20 mouse cellular contexts compared by ENCODE assay signal in genomic region chr6:48288011-48288410, GRCm38 (mm10).
DNase-seq lines count a peak whose midpoint lies in the region; ATAC-seq and TF ChIP-seq lines count a peak whose summit lies in the region.
"Had no signal": no experiment of that assay in that cellular context is flagged by ENCODE, and none has a peak within 500 bp of the region (broad histone marks: within the 10 kb centered on the region; RNA-seq: fewer than 3 reads in every experiment).

No protein-coding gene starts in this region.

- H3K4me3 ChIP-seq in heart, postnatal 0 days (ENCODE audit: low read depth, low read length) = no peak overlapping the region
- H3K4me3 ChIP-seq in heart, adult 2 months = no peak overlapping the region
- H3K4me3 ChIP-seq in lung, embryonic 14.5 days (ENCODE audit: low read depth, low read length) = no peak overlapping the region
- H3K4me3 ChIP-seq: embryonic facial prominence, embryonic 15.5 days; forebrain, embryonic 12.5 days; intestine, embryonic 15.5 days; neural tube, embryonic 12.5 days had no signal

- H3K9me3 ChIP-seq in heart, postnatal 0 days (replicated peaks; ENCODE audit: control insufficient read depth, low read length) = no peaks in the 10 kb centered on the region
- H3K9me3 ChIP-seq in lung, embryonic 14.5 days (ENCODE audit: low read depth, low read length) = no peaks in the 10 kb centered on the region
- H3K9me3 ChIP-seq: embryonic facial prominence, embryonic 15.5 days; forebrain, embryonic 12.5 days; intestine, embryonic 15.5 days; neural tube, embryonic 12.5 days had no signal

- H3K4me1 ChIP-seq in heart, postnatal 0 days (ENCODE audit: control insufficient read depth, insufficient read depth) = no peaks in the 10 kb centered on the region
- no peaks in the 10 kb centered on the region for H3K4me1 ChIP-seq in heart, adult 2 months (ENCODE audit: control insufficient read depth, insufficient read depth, low read length)
- H3K4me1 ChIP-seq in lung, embryonic 14.5 days (ENCODE audit: insufficient read depth) = no peaks in the 10 kb centered on the region
- H3K4me1 ChIP-seq: embryonic facial prominence, embryonic 15.5 days; forebrain, embryonic 12.5 days; intestine, embryonic 15.5 days; neural tube, embryonic 12.5 days had no signal

- ATAC-seq in heart, postnatal 0 days (ENCODE audit: insufficient read depth, low read depth) = no peak
- no peak for ATAC-seq in lung, embryonic 14.5 days (ENCODE audit: insufficient read depth)
- ATAC-seq: intestine, embryonic 15.5 days had no signal

- H3K27ac ChIP-seq in heart, postnatal 0 days (ENCODE audit: low read depth) = no peak overlapping the region
- no peak overlapping the region for H3K27ac ChIP-seq in heart, adult 2 months
- no peak overlapping the region for H3K27ac ChIP-seq in lung, embryonic 14.5 days (ENCODE audit: low read depth)
- H3K27ac ChIP-seq: embryonic facial prominence, embryonic 15.5 days; forebrain, embryonic 12.5 days; intestine, embryonic 15.5 days; neural tube, embryonic 12.5 days; stomach, postnatal 0 days had no signal

- no peaks in the 10 kb centered on the region for H3K36me3 ChIP-seq in heart, postnatal 0 days (replicated peaks; ENCODE audit: control insufficient read depth, insufficient read depth, low read length)
- H3K36me3 ChIP-seq in heart, adult 2 months (ENCODE audit: control insufficient read depth, insufficient read depth, low read length) = no peaks in the 10 kb centered on the region
- H3K36me3 ChIP-seq in lung, embryonic 14.5 days (ENCODE audit: insufficient read depth) = no peaks in the 10 kb centered on the region
- H3K36me3 ChIP-seq: embryonic facial prominence, embryonic 15.5 days; forebrain, embryonic 12.5 days; G1E; intestine, embryonic 15.5 days; neural tube, embryonic 12.5 days had no signal

- intact Hi-C loops in heart, adult 2 months (cut with DNase I) = no loop called here

- 69% methylated on average over 1 of the region's 1 CpGs for WGBS in heart, postnatal 0 days
- WGBS in heart, adult 2 months = 74% methylated on average over 1 of the region's 1 CpGs
- WGBS in lung, embryonic 14.5 days = 69% methylated on average over 1 of the region's 1 CpGs

- no peak overlapping the region for H3K4me2 ChIP-seq in heart, postnatal 0 days (ENCODE audit: low read depth, low read length)
- H3K4me2 ChIP-seq in lung, embryonic 14.5 days = no peak overlapping the region
- H3K4me2 ChIP-seq: embryonic facial prominence, embryonic 15.5 days; forebrain, embryonic 12.5 days; intestine, embryonic 15.5 days; liver, embryonic 11.5 days; neural tube, embryonic 12.5 days had no signal

- peak; percentile 11 for DNase-seq in heart, postnatal 0 days (ENCODE audit: low spot score)
- no peak for DNase-seq in heart, adult 2 months
- DNase-seq in lung, embryonic 14.5 days = peak; percentile 68
- DNase-seq in lung, postnatal 36 days = no peak
- peak; percentile 33 for DNase-seq in embryo, embryonic 10 days (ENCODE audit: low spot score)
- DNase-seq in retina, embryonic 14.5 days (ENCODE audit: low spot score) = peak; percentile 39
- no peak for DNase-seq in layer of hippocampus, postnatal 10 days (ENCODE audit: low spot score in 2 of 2)
- DNase-seq in right cerebral cortex, postnatal 10 days (ENCODE audit: low spot score in 2 of 2) = no peak
- DNase-seq: B cell, adult 2 months; cerebellum, adult 9-10 months; lung, postnatal 4 days; midbrain, embryonic 14.5 days; thymus, postnatal 36 days had no signal

- no peak overlapping the region for H3K9ac ChIP-seq in heart, postnatal 0 days (replicated peaks; ENCODE audit: low read depth, low read length)
- H3K9ac ChIP-seq in heart, adult 2 months (ENCODE audit: low read depth, low read length) = no peak overlapping the region
- H3K9ac ChIP-seq in lung, embryonic 14.5 days = no peak overlapping the region
- H3K9ac ChIP-seq: embryonic facial prominence, embryonic 15.5 days; forebrain, embryonic 12.5 days; intestine, embryonic 15.5 days; neural tube, embryonic 12.5 days had no signal

- TF ChIP-seq POLR2A in heart, adult 2 months (IDR thresholded peaks at IDR 0.05; ENCODE audit: insufficient read depth, low read depth, low read length) = no peak

- no peaks in the 10 kb centered on the region for H3K79me2 ChIP-seq in heart, adult 2 months (replicated peaks; ENCODE audit: control insufficient read depth, insufficient read depth, low read length)

- H3K27me3 ChIP-seq in heart, postnatal 0 days (ENCODE audit: control insufficient read depth, insufficient read depth, low read length) = no peaks in the 10 kb centered on the region
- no peaks in the 10 kb centered on the region for H3K27me3 ChIP-seq in heart, adult 2 months (ENCODE audit: control insufficient read depth, insufficient read depth, low read length)
- H3K27me3 ChIP-seq in lung, embryonic 14.5 days (ENCODE audit: insufficient read depth, low read length) = no peaks in the 10 kb centered on the region
- H3K27me3 ChIP-seq: embryonic facial prominence, embryonic 15.5 days; forebrain, embryonic 12.5 days; intestine, embryonic 15.5 days; neural tube, embryonic 12.5 days had no signal

- no peak for TF ChIP-seq CTCF in heart, postnatal 0 days (IDR thresholded peaks at IDR 0.05; ENCODE audit: low read depth)
- no peak for TF ChIP-seq CTCF in heart, adult 2 months (IDR thresholded peaks at IDR 0.05)
- TF ChIP-seq CTCF in lung, embryonic 14.5 days (IDR thresholded peaks at IDR 0.05; ENCODE audit: low read depth) = no peak

- TF ChIP-seq EP300 in heart, postnatal 0 days (IDR thresholded peaks at IDR 0.05; ENCODE audit: low read depth) = no peak
- no peak for TF ChIP-seq EP300 in heart, adult 2 months (IDR thresholded peaks at IDR 0.05; ENCODE audit: insufficient read depth, low read depth, low read length)

Comparison
In these comparisons a context has a peak if more than half of its experiments do, and no peak if none do; other contexts are left out.
1. DNase-seq: peak in heart, postnatal 0 days (single experiment), lung, embryonic 14.5 days (single experiment), embryo, embryonic 10 days (single experiment) and retina, embryonic 14.5 days (single experiment); none in heart, adult 2 months (0 of 2), lung, postnatal 36 days (single experiment), layer of hippocampus, postnatal 10 days (0 of 2) and right cerebral cortex, postnatal 10 days (0 of 2).